Mouse (Mus musculus) spleen, postnatal 36 days (tissue): ENCODE results near the gene Dexi.

Experiments used
- DNase-seq, 2 experiments: peaks; one replicate each; pipeline ENCODE4 v3.0.0; 2022; ENCODE audit warnings: low spot score in 2 of 2, mixed read lengths in 1 of 2

The Dexi gene

DNA sequence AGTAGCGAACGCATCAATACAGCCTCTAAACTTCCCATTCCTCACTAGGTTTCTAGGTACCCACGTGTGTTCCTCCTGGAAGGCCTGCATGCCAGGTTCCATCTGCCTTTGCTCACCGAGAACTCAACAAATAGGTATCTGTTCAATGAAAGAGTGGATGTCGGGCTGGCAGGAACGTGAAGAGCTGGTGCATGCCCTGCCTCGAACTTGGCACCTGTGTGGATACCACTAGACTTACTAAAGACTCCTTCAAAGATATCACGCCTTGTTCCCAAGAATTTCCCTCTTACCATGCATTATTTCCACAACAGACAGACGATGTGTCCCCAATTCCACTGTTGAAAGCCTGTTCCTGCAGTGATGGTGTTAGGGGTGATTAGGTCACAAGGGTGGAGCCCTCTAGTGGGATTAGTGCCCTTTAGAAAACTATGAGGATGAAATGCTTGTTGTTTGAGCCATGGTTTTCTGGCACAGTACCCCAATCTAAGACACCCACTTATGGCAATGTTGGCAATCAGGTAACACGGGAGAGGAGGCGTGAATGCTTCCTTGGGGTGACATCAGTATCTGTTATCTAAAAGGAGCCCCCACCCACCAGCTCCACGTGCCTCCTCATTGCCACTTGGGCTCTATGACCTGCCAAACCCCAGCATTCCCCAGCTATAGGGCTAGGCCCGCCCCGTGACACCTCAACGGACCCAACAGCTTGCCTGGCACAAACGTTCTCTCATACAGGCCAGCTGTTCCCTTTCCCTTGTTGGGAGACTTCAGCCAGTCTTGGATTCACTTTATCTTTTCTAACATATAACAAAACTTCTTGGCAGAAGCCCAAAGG lies 1.9 kb downstream of the Dexi start:
- DNase-seq = no peak

DNA sequence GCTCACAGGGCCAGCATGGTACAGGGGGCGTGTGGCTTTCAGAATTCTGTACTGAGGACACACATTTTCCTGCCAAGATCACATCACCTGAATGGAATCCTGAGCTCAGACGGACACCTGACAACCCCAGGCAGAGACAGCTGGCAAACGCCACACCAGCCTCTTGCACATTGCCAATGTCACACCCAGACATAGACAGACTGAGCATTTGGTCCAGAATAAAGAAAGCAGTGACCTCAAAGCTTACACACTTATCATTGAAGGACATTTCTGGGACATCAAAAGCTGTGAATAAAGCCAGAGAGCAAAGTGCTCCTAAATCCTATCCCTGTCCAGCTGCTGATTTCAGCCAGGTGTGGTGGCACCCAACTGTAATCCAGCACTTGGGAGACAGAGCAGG lies 5.9 kb downstream of the Dexi start:
- DNase-seq = no peak

DNA sequence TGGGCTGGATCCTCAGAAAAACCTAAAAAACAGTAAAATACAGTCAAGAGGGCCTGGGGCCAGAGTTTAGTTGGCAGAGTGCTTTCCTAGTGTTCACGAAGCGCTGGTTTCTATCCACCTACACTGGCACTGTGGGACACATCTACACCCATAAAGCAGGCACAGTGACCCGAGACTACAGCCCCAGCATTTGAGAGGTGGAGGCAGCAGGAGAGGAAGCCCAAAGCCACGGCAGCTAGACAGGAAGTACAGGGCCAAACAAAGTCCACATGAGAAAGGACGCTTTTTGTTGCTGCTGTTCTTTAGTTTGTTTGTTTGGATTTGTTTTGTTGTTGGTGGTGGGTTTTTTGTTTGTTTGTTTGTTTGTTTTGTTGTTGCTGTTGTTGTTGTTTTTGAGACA lies 6.5 kb downstream of the Dexi start:
- DNase-seq = peak; percentile 56 to 57

DNA sequence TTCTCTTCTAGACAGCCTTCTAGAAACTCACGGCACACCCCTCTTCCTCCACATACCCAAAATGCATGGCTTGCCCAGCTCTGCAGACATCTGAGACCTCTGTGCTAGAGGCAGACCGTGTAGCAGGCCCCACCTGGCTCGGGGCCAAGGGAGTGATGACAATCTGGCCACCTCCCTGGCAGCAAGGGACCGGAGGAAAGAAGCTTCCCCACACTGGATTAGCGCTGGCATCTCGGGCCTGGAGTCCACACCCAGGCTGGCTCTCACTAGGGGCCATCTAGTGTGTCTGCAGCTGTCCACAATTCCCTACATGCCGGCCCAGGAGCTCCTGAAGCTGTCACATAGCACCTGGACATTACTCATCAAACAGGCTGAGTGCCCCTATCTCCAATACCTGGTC lies 8.3 kb downstream of the Dexi start:
- no peak for DNase-seq

DNA sequence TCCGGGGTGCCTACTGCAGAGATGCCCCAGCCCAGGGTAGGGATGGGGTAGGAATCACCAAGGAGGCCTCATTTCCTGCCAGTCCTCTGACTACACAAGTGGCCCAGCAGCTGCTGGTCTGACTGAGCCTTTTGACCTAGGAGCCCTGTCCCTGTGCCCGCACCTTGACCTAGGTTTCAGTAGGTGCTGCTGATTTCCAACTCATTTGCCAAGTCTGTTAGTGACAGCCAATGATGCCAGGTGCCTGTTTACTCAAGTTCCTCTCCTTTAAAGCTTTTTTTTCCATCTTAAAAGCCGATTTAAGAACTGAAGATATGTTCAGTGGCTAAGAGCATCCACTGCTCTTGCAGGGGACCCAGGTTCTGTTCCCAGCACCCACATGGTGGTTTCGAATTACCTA lies 9.1 kb downstream of the Dexi start:
- DNase-seq = no peak

DNA sequence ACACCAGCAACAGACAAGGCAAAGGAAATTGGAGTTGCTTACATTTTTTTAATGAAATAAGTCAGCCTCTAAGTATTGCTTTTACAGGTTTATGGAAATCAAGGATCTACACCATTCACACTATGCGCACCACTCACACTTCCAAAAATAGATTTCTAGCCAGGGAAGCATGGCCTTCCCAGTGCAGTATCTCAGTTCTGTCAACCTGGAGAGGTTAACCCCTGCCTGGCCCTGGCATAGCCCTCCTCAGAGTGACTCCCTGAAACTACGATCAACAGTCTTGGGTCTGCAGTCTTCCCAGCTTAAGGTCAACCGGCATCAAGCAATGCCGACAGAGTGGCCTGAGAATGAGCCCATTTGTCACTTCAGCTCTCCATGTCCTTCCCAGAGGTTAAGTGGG lies 12.7 kb downstream of the Dexi start:
- DNase-seq = no peak

DNA sequence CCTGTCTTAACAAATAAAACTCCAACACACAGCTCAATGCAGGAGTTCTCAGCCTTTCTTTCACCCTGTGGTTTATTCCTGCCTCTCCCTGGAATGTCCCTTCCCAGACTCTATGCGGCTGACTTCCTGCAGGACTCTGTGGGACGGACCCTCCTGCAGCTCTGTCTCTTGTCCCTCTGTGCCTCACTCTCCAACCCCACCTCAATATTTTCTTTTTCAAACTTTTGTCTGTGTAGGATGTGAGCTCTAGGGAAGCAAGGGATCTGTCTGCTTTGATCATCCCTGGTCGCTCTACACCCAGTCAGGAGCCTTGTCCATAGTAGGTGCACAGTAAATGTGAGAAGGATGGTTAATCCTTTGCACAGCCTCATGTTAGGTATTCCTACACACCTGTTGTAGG lies 14.5 kb downstream of the Dexi start:
- DNase-seq = no peak

DNA sequence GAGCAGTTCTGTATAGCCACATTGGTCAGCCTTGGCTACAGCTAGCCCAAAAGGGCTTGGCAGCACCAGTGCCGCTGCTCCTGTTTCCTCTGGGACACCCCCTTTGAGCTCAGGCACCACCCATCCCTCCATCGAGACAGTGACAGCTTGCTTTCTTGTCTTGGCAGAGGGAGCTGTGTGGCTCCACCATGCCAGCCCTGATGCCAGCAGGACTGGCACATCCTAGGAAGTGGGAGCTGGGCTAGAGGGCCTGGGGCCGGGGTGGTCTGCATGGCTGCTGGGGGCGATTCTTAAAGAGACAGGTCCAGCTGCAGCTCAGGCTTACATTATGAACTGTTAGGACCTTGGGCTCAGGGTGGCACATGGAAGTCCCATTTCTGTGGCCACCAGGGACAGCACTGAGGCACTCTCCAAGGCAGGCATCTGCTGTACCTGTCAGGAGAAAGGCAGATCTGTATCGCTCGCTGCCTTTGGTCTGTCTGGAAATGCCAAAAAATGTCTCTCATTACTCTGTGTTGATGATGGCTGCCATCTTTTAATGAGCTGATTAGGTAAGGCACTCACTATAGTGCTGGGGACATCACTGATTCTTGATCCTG lies 15.7 kb downstream of the Dexi start:
- no peak for DNase-seq

DNA sequence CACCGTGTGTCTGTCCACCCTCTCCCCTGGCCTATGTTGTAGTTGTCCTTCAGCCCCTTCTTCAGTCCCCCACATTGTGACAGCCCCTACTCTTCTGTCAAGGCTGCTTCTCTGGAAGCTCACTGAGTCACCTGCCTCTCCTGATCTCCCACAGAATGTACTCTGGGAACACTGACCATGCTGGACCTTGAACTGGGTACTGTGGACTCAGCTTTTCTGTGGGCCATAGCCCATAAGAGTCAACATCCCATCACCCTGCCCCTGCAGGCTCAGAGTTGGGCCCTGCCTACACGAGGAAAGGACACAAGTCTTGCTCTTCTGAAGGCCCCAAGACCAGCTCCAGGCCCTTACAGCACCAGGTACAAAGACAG lies 17.3 kb downstream of the Dexi start:
- no peak for DNase-seq

DNA sequence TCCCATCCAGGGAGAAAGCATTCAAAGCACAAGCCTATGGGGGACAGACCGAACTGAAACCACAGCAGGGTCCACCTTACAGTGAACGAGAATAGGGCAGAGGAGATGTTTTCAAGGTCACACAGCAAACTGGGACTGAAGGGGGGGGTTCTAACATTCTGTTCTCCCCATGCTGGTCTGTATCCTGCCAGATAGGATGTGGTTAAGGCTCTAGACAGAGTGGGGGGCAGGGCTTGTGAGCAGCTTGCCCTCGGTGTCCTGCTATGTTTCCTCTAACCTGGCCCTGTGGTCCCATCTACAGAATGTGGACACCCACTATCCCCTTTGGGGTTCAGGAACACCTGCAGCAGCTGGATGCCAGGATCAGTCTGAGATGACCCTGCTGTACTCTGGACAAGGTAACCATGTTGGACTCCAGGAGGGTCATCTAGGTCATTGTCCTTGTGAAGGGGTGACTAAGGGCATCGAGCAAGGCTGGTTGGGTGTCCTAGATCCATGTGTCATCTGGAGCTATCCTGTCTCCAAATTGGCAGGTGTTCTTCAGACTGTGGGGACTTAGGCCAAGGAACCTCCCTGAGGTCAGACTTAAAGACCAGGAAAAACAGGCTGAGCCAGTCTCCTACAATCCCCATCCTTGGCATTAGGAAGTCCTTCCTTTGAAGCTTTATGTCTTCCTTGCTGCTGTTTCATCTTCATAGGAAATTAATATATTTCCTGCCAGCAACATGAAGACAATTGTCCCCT lies 17.8 kb downstream of the Dexi start:
- DNase-seq = no peak

DNA sequence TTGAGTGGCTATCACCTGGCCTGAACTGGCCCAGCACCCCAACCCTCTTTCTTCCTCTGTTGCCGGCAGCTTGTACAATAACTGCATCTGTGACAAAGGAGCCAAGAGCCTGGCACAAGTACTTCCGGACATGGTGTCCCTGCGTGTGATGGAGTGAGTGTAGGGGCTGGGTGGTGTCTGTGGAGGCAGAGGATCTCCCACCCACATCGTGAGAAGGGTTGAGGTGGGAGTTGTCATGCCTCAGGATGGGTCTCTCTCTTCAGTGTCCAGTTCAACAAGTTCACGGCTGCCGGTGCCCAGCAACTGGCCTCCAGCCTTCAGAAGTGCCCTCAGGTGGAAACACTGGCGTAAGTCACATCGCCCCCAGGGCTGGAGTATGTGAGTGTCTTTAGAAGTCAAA lies 19.2 kb downstream of the Dexi start:
- DNase-seq = no peak

DNA sequence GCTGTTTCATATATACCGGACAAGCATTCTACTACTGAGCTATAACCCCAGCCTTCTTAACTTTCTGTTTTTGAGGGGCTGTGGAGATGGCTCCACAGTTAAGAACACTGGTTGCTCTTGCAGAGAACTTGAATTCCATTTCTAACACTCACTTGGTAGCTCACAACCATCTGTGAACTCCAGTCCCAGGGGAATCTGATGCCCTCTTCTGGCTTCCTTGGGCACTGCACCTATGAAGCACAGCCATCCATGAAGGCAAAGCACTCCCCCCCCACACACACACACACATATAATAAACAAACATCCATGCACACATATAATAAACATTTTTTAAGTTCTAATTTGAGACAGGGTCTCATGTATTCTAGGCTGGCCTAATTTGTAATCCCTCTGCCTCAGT lies 20.0 kb downstream of the Dexi start:
- DNase-seq = peak; percentile 73 to 76

DNA sequence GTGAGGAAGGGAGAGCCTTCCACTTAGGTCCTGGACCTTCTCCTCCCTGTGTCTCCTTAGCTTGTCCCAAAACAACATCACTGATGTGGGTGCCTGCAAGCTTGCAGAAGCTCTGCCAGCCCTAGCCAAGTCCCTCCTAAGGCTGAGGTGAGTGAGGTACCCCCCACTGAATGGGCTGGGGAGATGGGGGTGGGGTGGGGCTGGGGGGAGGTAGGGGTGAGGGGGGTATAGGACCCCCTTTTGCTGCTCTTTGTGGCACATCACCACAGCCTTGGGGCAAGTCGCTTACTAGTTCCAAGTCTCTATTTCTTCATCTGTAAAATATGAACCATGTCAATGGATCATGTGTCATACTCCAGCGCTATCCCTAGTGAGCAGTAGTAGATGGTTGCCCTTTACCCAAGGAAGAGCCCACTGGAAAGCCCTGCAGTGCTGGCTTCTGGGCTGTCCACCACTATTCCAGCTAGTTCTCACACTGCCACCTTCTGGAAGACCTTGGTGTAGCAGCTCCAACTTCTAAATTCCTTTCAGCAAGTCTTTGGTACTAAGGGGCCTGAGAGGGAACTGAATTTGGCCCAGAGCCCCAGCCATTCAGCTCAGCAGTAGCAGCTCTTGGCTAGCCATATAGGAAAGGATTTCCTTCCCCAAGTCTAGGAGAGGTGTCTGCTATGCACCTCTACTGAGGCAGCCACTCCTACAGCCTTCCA lies 21.8 kb downstream of the Dexi start:
- DNase-seq = peak; percentile 66 to 75

DNA sequence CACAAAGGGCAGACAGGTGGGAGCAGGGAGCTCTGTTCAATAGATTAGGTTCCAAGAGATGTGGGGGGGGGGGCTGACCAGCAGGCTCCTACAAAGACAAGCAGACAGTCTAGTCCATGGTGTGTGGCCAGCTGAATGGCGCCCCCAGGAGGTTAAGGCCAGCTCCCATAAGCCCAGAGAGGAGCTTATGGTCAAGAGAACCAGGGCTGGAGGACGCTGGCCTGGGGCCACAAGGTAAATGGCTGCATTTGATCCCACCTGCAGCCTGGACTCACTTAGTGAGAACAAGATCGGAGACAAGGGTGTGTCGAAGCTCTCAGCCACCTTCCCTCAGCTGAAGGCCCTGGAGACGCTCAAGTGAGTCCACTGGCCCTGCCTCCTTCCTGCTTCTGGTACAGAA lies 24.8 kb downstream of the Dexi start:
- peak; percentile 60 to 63 for DNase-seq

DNA sequence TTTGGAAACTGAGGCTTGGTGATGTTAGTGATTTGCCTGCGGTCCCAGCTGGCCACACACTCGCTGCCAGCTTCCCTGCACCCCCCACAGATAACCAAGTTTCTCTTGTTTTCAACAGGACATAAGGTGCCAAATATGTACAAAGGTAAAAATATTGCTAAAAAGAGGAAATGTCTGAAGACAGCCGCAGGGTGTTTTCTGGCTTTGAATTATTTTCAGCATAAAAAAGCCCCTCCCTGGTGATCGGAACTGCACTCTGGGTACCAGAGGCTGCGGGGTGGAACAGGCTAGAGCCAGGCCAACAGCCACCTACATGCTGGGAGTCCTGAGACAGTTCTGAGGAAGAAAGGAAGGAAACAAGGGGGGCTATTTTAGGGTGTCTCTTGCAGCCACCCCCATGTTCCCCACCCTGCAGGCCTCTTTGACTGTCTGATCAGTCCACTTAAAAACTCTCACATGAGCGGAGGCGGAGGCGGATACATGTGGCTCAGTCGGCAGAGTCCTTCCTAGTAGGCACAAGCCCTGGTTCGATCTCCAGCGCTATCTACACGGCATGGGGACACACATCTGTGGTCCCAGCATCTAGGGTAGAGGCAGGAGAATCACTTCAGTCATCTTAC lies 26.8 kb downstream of the Dexi start:
- peak; percentile 90 to 91 for DNase-seq

DNA sequence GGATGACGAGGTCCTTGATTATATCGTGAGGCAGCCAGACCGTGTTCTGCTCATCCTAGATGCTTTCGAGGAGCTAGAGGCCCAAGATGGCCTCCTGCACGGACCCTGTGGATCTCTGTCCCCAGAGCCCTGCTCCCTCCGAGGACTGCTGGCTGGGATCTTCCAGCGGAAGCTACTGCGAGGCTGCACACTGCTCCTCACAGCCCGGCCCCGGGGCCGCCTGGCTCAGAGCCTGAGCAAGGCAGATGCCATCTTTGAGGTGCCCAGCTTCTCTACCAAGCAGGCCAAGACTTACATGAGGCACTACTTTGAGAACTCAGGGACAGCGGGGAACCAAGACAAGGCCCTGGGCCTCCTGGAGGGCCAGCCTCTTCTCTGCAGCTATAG lies 31.7 kb downstream of the Dexi start:
- no peak for DNase-seq

DNA sequence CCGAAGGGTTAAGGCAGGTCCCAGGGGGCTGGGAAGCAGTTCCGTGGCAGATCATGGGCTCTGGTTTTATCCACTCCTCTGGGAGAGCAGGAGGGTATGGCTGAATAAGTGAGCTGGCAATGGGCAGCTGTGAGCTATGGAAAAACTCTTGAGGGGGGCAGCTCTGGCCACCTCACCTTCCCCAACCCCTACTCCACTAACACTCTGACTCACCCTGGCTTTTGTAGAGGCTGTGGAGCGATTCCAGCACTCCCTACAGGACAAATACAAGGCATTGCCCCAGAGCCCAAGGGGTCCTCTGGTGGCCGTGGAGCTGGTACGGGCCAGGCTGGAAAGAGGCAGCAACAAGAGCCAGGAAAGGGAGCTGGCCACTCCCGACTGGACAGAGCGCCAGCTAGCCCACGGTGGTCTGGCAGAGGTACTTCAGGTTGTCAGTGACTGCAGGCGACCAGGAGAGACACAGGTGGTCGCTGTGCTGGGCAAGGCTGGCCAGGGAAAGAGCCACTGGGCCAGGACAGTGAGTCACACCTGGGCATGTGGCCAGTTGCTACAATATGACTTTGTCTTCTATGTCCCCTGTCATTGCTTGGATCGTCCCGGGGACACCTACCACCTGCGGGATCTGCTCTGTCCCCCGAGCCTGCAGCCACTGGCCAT lies 32.2 kb downstream of the Dexi start:
- no peak for DNase-seq

DNA sequence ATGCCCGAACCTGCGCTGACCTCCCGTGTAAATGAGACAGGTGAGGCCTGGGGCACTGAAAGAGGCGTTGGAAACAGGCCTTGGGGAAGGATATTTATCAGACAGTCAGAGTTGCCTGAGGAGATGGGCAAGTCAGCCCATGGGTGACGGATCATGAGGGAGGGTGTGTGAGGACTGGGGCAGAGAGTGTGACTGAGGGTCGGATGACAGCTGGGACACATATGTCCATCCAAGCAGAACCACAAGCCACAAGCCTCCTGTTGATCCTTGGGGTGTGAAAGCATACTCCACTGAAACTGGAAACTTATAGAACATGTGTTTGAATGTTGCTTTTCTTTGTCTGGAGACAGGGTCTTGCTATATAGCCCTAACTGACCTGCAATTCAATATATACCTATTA lies 34.2 kb downstream of the Dexi start:
- peak; percentile 71 to 76 for DNase-seq

DNA sequence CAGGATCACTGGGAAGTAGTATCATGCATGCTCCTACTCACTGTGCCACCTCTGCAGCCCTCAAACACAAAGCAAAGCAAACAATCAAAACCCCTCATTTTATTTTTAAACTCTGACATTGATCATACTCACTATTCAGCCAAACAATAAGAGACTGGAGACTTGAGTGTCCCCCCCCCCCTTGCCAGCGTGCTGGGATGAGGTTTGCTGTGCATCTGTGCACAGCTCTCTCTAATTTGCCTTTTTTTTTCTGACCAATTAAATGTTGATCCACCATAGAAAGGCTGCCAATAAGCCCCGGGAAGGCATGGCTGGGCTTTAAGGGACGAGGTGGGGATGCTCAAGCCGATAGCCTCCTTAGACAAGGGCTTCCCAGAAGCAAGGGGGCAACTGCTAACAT lies 35.4 kb downstream of the Dexi start:
- no peak for DNase-seq

DNA sequence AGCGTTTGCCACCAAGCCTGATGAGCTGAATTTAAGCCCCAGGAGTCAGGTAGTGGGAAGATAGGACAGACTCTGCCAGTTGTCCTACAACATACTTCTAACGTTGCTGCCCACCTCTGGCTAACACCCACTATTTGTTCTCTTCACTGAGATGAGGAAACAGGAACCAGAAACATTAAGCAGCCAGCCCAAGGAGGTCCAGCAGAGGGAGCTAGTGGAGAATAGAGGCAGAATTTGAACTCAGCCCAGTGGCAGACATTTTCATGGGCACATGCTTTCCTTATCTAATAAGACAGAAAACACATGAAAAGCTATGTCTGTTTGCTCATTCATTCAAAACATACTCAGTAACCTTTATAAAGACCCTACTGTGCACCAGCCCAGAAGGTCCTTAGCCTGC lies 39.8 kb downstream of the Dexi start:
- DNase-seq = no peak

DNA sequence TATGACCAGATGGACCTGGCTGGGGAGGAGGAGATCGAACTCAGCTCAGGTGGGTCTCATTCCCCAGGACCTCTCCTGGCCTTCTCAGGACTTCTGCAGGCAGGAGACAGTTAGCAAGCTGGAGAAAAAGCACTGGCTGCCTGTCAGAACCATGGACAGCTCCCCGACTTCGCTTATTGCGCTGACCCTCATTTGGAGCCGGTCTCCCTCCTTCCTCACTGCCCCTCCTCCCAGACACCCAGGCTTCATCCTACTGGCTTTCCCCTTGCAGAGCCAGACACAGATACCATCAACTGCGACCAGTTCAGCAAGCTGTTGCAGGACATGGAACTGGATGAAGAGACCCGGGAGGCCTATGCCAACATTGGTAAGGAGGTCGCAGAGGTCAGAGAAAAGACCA lies 41.0 kb downstream of the Dexi start:
- DNase-seq = no peak
